Mouse (Mus musculus): ENCODE data around the gene Zfp326. TPM values are rescaled to one million over a fixed set of nuclear protein-coding genes. Genes with fewer than 3 reads are reported as not detected.

The Zfp326 gene
- total and polyA plus RNA-seq, 2 experiments from 2014 or later = 30.5 to 40.8 TPM

DNA sequence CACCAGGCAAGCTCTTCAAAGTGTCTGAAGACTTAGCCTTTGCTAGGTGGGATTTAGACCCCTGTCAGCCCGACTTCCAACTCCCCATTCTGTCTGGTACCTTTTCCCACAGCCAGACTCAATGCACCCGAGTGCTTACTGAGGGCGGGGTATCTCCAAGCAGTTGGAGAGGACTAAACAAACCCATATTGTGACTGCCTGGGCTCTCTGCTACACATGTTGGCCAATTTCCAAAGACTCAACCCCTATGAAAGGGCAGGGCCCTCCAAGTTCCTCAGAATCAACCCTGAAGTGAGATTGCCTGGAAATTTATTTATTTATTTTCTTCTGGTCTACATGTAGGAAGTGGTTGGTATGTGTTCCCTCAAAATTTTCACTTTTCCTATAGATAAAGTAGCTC lies 26.7 kb upstream of the Zfp326 start:
- DNase-seq (ENCODE audit: low spot score) (no peak), ATAC-seq (ENCODE audit: low FRiP score) (no peak)
- no peaks in the 10 kb centered on the region for H3K27me3 ChIP-seq (ENCODE audit: insufficient read depth, low read length)
- TF ChIP-seq CTCF (IDR thresholded peaks at IDR 0.05) = no peak
- H3K27ac ChIP-seq (ENCODE audit: low read depth, low read length) = no peak overlapping the region
- H3K4me2 ChIP-seq (ENCODE audit: low read depth, low read length, poor library complexity, severe bottlenecking) = no peak overlapping the region
- H3K4me3 ChIP-seq (ENCODE audit: low read depth, low read length) = no peak overlapping the region
- 52% methylated on average over 3 of the region's 3 CpGs for WGBS
- no peaks in the 10 kb centered on the region for H3K36me3 ChIP-seq (ENCODE audit: insufficient read depth, low read length)
- H3K9me3 ChIP-seq (ENCODE audit: low read length) = no peaks in the 10 kb centered on the region
- H3K9ac ChIP-seq (replicated peaks; ENCODE audit: low read length, poor library complexity, severe bottlenecking) = no peak overlapping the region
- H3K4me1 ChIP-seq (ENCODE audit: insufficient read depth, low read length) = no peaks in the 10 kb centered on the region

DNA sequence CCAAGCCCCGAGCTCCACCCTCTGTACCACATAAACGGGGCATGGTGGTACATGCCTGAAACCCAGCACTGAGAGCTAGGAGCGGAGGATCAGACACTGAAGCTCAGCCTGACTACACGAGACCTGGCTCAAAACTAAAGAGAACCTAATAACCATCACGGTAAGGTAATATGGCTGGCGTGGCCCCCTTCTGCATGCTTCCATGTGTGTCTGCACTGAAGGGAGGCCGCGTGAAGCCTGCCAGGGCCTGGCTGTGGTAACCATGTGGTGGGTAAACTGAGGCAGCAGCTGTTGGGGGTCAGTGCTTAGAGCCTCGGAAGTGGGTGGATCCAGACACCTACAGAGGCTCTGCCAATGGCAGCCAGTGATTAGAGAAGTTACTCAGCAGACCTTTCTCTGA lies 23.1 kb upstream of the Zfp326 start:
- no peak for TF ChIP-seq CTCF (IDR thresholded peaks at IDR 0.05)
- Histone ChIP-seq H3K4me1 (ENCODE audit: insufficient read depth, low read length) (no peaks in the 10 kb centered on the region), H3K27me3 (ENCODE audit: insufficient read depth, low read length) (no peaks in the 10 kb centered on the region), H3K36me3 (ENCODE audit: insufficient read depth, low read length) (no peaks in the 10 kb centered on the region), H3K4me2 (ENCODE audit: low read depth, low read length, poor library complexity, severe bottlenecking) (no peak overlapping the region), H3K4me3 (ENCODE audit: low read depth, low read length) (no peak overlapping the region), H3K27ac (ENCODE audit: low read depth, low read length) (no peak overlapping the region), H3K9me3 (ENCODE audit: low read length) (no peaks in the 10 kb centered on the region), H3K9ac (replicated peaks; ENCODE audit: low read length, poor library complexity, severe bottlenecking) (no peak overlapping the region)
- WGBS = 90% methylated on average over 9 of the region's 9 CpGs
- ATAC-seq (ENCODE audit: low FRiP score) = no peak
- DNase-seq (ENCODE audit: low spot score) = no peak

DNA sequence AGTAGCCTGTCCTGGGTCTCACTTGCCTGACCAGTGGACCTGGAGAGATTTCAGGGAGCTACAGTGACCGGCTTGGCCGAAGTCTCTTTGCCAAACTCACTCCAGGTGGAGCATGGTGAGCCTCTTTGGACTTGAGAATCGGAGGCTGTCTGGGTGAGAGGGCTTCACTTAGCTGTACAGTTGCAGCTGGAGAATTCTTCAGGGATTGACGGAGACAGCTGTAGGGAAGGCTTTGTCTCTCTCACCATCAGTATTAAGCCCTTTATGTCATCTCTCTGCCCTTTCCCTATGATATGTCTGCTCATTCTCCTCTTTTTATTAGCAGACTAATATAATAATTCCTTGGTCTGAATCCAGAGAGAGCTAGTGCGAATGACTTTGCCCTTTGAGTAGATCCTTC lies 18.9 kb upstream of the Zfp326 start:
- H3K4me3 ChIP-seq (ENCODE audit: low read depth, low read length) = no peak overlapping the region
- H3K9me3 ChIP-seq (ENCODE audit: low read length) = no peaks in the 10 kb centered on the region
- H3K4me2 ChIP-seq (ENCODE audit: low read depth, low read length, poor library complexity, severe bottlenecking) = no peak overlapping the region
- H3K4me1 ChIP-seq (ENCODE audit: insufficient read depth, low read length) = no peaks in the 10 kb centered on the region
- DNase-seq (ENCODE audit: low spot score) (no peak), ATAC-seq (ENCODE audit: low FRiP score) (no peak)
- no peak overlapping the region for H3K27ac ChIP-seq (ENCODE audit: low read depth, low read length)
- no peak overlapping the region for H3K9ac ChIP-seq (replicated peaks; ENCODE audit: low read length, poor library complexity, severe bottlenecking)
- TF ChIP-seq CTCF (IDR thresholded peaks at IDR 0.05) = no peak
- H3K27me3 ChIP-seq (ENCODE audit: insufficient read depth, low read length) = no peaks in the 10 kb centered on the region
- H3K36me3 ChIP-seq (ENCODE audit: insufficient read depth, low read length) = no peaks in the 10 kb centered on the region
- 92% methylated on average over 5 of the region's 5 CpGs for WGBS

DNA sequence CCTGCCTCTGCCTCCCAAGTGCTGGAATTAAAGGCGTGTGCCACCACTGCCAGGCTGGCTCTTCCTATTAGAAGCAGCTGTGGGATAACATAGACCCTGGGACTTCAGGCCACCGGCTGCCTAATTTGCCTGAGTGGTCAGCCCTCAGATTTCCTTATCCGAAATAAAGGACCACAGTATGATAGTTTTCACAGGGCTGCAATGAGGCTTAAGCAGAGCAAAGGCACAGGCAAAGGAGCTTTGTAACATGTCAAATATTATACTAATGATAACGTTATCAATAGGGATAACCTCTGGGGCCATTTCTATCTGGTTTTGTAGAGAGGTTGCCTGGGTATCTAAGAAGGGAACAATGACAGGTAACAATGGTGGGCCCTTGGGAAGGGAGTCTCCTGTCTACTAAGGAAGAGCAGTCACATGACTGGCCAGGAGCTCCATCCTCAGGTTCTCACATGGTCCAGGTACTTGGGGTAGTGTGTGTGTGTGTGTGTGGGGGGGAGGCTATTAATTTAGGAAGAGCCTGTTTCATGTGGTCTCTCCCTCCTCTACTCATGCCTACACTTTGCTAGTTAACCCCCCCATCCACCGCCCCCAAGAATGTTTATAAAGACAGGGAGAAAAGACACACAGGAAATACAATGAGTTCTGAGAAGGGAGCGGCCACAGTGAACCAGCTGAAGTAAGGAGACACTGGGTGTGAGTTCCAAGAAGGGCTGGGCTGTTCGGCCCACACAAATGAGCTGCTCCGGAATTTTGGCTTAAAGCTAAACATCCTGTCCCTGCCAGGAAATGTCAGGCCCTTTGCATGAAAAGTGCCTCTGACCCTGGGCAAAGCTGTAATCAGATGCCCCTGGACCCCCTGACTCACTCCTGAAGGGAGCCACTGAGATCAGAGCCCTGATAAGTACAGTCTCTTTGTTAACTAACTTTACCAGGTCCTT lies 17.3 kb upstream of the Zfp326 start:
- H3K27ac ChIP-seq (ENCODE audit: low read depth, low read length) = no peak overlapping the region
- TF ChIP-seq CTCF (IDR thresholded peaks at IDR 0.05) = no peak
- no peaks in the 10 kb centered on the region for H3K9me3 ChIP-seq (ENCODE audit: low read length)

DNA sequence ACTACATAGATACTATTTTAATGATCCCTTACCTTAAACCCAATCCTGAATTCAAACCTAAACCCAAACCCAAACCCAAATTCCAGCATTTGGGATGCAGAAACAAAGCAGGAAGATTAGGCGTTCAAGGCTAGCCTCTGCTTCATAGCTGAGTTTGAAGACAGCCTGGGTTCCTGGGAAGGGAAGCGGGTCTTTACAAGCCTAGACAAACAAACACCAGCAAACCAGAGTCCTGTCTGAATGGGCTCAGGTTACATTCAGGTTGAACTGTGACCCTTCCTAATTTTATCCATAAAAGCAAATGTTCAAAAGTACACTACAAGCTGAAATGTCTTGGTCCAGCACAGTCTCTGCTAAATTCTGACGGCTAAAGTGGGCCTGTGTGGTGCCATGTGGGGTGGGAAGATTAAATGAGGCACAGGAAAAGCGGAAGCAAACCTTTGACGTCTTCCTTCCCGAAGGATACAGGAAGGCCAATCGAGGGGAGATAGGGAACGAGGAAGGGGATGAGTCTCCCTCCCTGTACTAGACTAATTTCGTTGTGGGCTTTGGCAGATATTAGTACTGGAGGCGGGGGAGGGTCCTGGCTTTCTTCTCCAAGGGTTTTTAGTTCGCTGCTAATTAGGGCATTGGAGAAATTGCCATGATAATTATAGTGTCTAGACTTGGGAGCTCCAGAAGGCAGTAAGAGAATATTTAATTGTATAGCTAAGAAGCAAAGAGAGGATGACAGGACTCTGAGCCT lies 16.5 kb upstream of the Zfp326 start:
- WGBS = 69% methylated on average over 11 of the region's 11 CpGs
- ATAC-seq (ENCODE audit: low FRiP score) = no peak

More for the DNA sequence above, 17.3 kb upstream of the Zfp326 start:
- DNase-seq (ENCODE audit: low spot score) = no peak
- H3K9ac ChIP-seq (replicated peaks; ENCODE audit: low read length, poor library complexity, severe bottlenecking) = no peak overlapping the region
- 78% methylated on average over 8 of the region's 8 CpGs for WGBS
- no peaks in the 10 kb centered on the region for H3K36me3 ChIP-seq (ENCODE audit: insufficient read depth, low read length)
- no peak overlapping the region for H3K4me3 ChIP-seq (ENCODE audit: low read depth, low read length)
- H3K27me3 ChIP-seq (ENCODE audit: insufficient read depth, low read length) = no peaks in the 10 kb centered on the region
- no peak overlapping the region for H3K4me2 ChIP-seq (ENCODE audit: low read depth, low read length, poor library complexity, severe bottlenecking)
- no peaks in the 10 kb centered on the region for H3K4me1 ChIP-seq (ENCODE audit: insufficient read depth, low read length)
- ATAC-seq (ENCODE audit: low FRiP score) = no peak

DNA sequence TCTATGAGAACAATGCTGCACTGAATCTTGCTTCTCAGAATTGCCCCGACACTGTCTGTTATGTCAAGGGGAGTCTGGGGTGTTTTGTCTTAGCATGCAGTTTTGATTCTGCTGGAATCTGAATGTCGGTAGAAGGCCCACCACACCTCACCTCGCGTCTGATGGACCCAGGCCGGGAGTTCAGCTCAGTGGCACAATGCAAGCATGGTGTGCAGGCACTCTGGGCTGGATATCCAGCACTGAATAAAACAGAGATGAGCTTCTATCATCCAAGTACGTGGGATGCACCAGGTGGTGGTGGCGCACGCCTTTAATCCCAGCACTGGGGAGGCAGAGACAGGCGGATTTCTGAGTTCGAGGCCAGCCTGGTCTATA lies 15.9 kb upstream of the Zfp326 start:
- no peaks in the 10 kb centered on the region for H3K9me3 ChIP-seq (ENCODE audit: low read length)
- 89% methylated on average over 10 of the region's 10 CpGs for WGBS
- H3K27me3 ChIP-seq (ENCODE audit: insufficient read depth, low read length) = no peaks in the 10 kb centered on the region
- H3K9ac ChIP-seq (replicated peaks; ENCODE audit: low read length, poor library complexity, severe bottlenecking) = no peak overlapping the region
- no peak overlapping the region for H3K27ac ChIP-seq (ENCODE audit: low read depth, low read length)
- ATAC-seq (ENCODE audit: low FRiP score) (no peak), DNase-seq (ENCODE audit: low spot score) (no peak)
- H3K4me1 ChIP-seq (ENCODE audit: insufficient read depth, low read length) = no peaks in the 10 kb centered on the region
- H3K4me3 ChIP-seq (ENCODE audit: low read depth, low read length) = no peak overlapping the region
- H3K4me2 ChIP-seq (ENCODE audit: low read depth, low read length, poor library complexity, severe bottlenecking) = no peak overlapping the region
- no peak for TF ChIP-seq CTCF (IDR thresholded peaks at IDR 0.05)
- no peaks in the 10 kb centered on the region for H3K36me3 ChIP-seq (ENCODE audit: insufficient read depth, low read length)

More for the DNA sequence above, 16.5 kb upstream of the Zfp326 start:
- Histone ChIP-seq H3K27ac (ENCODE audit: low read depth, low read length) (no peak overlapping the region), H3K9me3 (ENCODE audit: low read length) (no peaks in the 10 kb centered on the region), H3K4me1 (ENCODE audit: insufficient read depth, low read length) (no peaks in the 10 kb centered on the region), H3K9ac (replicated peaks; ENCODE audit: low read length, poor library complexity, severe bottlenecking) (no peak overlapping the region), H3K4me2 (ENCODE audit: low read depth, low read length, poor library complexity, severe bottlenecking) (no peak overlapping the region), H3K36me3 (ENCODE audit: insufficient read depth, low read length) (no peaks in the 10 kb centered on the region), H3K4me3 (ENCODE audit: low read depth, low read length) (no peak overlapping the region), H3K27me3 (ENCODE audit: insufficient read depth, low read length) (no peaks in the 10 kb centered on the region)
- no peak for TF ChIP-seq CTCF (IDR thresholded peaks at IDR 0.05)
- no peak for DNase-seq (ENCODE audit: low spot score)

Data from midbrain, postnatal 0 days (tissue).